Mouse (Mus musculus) heart, postnatal 10 days (tissue): ENCODE results near the gene Insm1. TPM values are rescaled to one million over a fixed set of nuclear protein-coding genes. Genes with fewer than 3 reads are reported as not detected.
A peak's percentile ranks its signal among the peaks of the same experiment; 100 is the strongest.

Experiments
- DNase-seq, 2 experiments: peaks; one replicate each; pipeline ENCODE4 v3.0.0; 2021
- intact Hi-C: fragments of 180-260 bp; cut with DNase I; formaldehyde crosslinking; loops from one replicate; pipeline ENCODE4 v1.15.1; 2025
- total RNA-seq, 2 experiments: library from RNA; stranded (reverse); gene quantifications; 2 replicates each; pipeline ENCODE4 v1.2.3; 2021

Insm1 gene
- total RNA-seq, 2 experiments from 2014 or later: not detected

GRCm38 (mm10) chr2:146259787-146260560, 38.3 kb downstream of the Insm1 start:
- no peak for DNase-seq
- intact Hi-C loops: no loop called here

DNA sequence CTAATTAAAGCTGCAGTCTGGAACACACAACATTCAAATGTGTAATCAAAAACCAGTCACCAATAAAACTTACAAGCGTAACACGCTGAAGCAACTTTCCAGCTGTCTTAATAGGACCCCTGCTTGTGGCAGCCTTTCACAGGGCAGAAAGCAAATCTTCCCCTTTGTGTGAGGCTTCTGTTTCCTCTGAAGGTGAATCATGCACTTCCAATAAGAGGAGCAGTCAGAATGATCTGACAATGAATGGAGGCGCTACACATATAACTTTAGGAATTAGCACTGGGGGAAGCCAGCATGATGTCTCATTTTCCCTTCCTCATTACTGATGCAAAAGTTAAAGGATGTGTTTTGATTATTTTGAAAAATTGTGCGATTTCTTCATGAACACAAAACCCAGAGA, 39.4 kb downstream of the Insm1 start:
- DNase-seq: no peak
- intact Hi-C loops: no loop called here

- intact Hi-C loops: no loop called here
- DNase-seq: no peak
Observed at GRCm38 (mm10) chr2:146262215-146262614, 40.5 kb downstream of the Insm1 start.

DNA sequence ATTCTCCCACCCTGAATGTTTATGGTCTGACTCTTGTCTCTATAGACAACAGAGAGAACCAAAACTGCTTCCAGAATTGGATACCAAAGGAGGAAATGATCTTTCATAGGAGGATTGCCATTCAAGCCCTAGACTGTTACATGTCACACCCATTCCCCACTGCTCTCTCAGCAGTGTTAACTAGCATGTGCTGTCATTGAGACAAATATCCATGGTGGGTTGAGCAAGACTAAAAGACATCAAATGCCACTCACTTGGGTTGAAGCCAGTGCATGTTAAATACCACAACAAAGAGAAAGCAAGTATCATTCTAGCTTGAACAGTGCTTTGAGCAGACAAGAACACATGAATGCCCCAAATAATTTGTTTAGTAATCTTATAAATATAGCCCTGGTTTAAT, 41.2 kb downstream of the Insm1 start:
- intact Hi-C loops: no loop called here
- no peak for DNase-seq

DNA sequence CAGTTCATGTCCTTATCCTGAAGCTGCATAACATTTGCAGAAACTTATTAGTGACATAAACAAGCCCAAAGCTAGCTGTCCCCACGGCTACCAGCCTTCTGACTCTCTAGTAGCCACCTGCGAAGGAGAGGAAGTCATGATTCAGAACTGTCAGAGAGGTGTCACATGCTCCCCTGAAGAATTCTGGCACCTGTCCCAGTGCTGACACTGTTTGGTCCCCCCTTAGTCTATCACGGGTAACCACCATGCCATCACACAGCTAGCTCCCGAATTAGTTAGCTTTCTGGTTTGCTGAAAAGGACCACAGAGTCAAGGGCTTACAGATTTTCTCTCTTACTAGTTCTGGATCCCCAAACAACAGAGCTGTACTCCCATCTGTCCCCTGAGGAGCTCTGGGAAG, 43.3 kb downstream of the Insm1 start:
- intact Hi-C loops: no loop called here
- peak; percentile 46 to 48 for DNase-seq

GRCm38 (mm10) chr2:146266539-146266938, 44.8 kb downstream of the Insm1 start:
- DNase-seq: no peak
- intact Hi-C loops: no loop called here
